Mouse (Mus musculus): ENCODE measurements around the gene Fcna. TPM values are rescaled to one million over a fixed set of nuclear protein-coding genes. Genes with fewer than 3 reads are reported as not detected.

Gene Fcna
- polyA plus RNA-seq, 1 experiment = 0.14 TPM

- Histone ChIP-seq H3K79me3 (ENCODE audit: low read depth) (no peaks in the 10 kb centered on the region), H3K36me3 (ENCODE audit: control insufficient read depth, insufficient read depth) (no peaks in the 10 kb centered on the region), H3K27me3 (ENCODE audit: control insufficient read depth, insufficient read depth, insufficient read length) (peaks cover 26% of the 10 kb centered on the region), H3K4me3 (ENCODE audit: insufficient read depth, poor library complexity, severe bottlenecking) (no peak overlapping the region), H3ac (ENCODE audit: control insufficient read depth, insufficient read length, low read depth) (no peak overlapping the region), H3K79me2 (ENCODE audit: control insufficient read depth, insufficient read depth) (no peaks in the 10 kb centered on the region)
- TF ChIP-seq CEBPB (IDR thresholded peaks at IDR 0.05; ENCODE audit: low read depth) = no peak
- no peak for TF ChIP-seq MYOG (IDR thresholded peaks at IDR 0.05; ENCODE audit: control insufficient read depth, extremely low read depth, insufficient read length)
- no peak for TF ChIP-seq USF1 (IDR thresholded peaks at IDR 0.05; ENCODE audit: low read depth)
- no peak for TF ChIP-seq FOSL1 (IDR thresholded peaks at IDR 0.05; ENCODE audit: insufficient read depth, low read length, poor library complexity, severe bottlenecking)
- TF ChIP-seq CTCF (IDR thresholded peaks at IDR 0.05; ENCODE audit: control insufficient read depth, insufficient read depth, insufficient read length) = no peak
- TF ChIP-seq MAX (IDR thresholded peaks at IDR 0.05) = no peak
- TF ChIP-seq MYOD1 (IDR thresholded peaks at IDR 0.05; ENCODE audit: control insufficient read depth, insufficient read length, low read depth) = no peak
Observed at GRCm38 (mm10) chr2:25625986-25626385, 1.8 kb downstream of the Fcna start.

- Histone ChIP-seq H3K4me3 (ENCODE audit: insufficient read depth, poor library complexity, severe bottlenecking) (no peak within 1 kb of the TSS), H3K36me3 (ENCODE audit: control insufficient read depth, insufficient read depth) (no peaks in the 10 kb centered on the region), H3K27me3 (ENCODE audit: control insufficient read depth, insufficient read depth, insufficient read length) (peaks cover 36% of the 10 kb centered on the region), H3K79me2 (ENCODE audit: control insufficient read depth, insufficient read depth) (no peaks in the 10 kb centered on the region), H3ac (ENCODE audit: control insufficient read depth, insufficient read length, low read depth) (peak within 1 kb of the TSS; percentile 31), H3K79me3 (ENCODE audit: low read depth) (no peaks in the 10 kb centered on the region)
- TF ChIP-seq CTCF (IDR thresholded peaks at IDR 0.05; ENCODE audit: control insufficient read depth, insufficient read depth, insufficient read length) = peak; percentile 42
- no peak for TF ChIP-seq MAX (IDR thresholded peaks at IDR 0.05)
Observed at GRCm38 (mm10) chr2:25621229-25622200, 6.3 kb downstream of the Fcna start, which contains the start of gene Tmem141. Gene Tmem141, minus strand, starts transcription at chr2:25622005.

GRCm38 (mm10) chr2:25620852-25621228, 7.0 kb downstream of the Fcna start:
- Histone ChIP-seq H3K79me2 (ENCODE audit: control insufficient read depth, insufficient read depth) (no peaks in the 10 kb centered on the region), H3ac (ENCODE audit: control insufficient read depth, insufficient read length, low read depth) (no peak overlapping the region), H3K36me3 (ENCODE audit: control insufficient read depth, insufficient read depth) (no peaks in the 10 kb centered on the region), H3K79me3 (ENCODE audit: low read depth) (no peaks in the 10 kb centered on the region), H3K27me3 (ENCODE audit: control insufficient read depth, insufficient read depth, insufficient read length) (peaks cover 39% of the 10 kb centered on the region), H3K4me3 (ENCODE audit: insufficient read depth, poor library complexity, severe bottlenecking) (no peak overlapping the region)
- TF ChIP-seq CEBPB (IDR thresholded peaks at IDR 0.05; ENCODE audit: low read depth) (no peak), USF1 (IDR thresholded peaks at IDR 0.05; ENCODE audit: low read depth) (no peak), MAX (IDR thresholded peaks at IDR 0.05) (no peak), CTCF (IDR thresholded peaks at IDR 0.05; ENCODE audit: control insufficient read depth, insufficient read depth, insufficient read length) (no peak), FOSL1 (IDR thresholded peaks at IDR 0.05; ENCODE audit: insufficient read depth, low read length, poor library complexity, severe bottlenecking) (no peak), MYOD1 (IDR thresholded peaks at IDR 0.05; ENCODE audit: control insufficient read depth, insufficient read length, low read depth) (no peak), MYOG (IDR thresholded peaks at IDR 0.05; ENCODE audit: control insufficient read depth, extremely low read depth, insufficient read length) (no peak)

GRCm38 (mm10) chr2:25620386-25620785, 7.4 kb downstream of the Fcna start:
- Histone ChIP-seq H3K27me3 (ENCODE audit: control insufficient read depth, insufficient read depth, insufficient read length) (peaks cover 42% of the 10 kb centered on the region), H3K4me3 (ENCODE audit: insufficient read depth, poor library complexity, severe bottlenecking) (no peak overlapping the region), H3K79me3 (ENCODE audit: low read depth) (no peaks in the 10 kb centered on the region), H3K79me2 (ENCODE audit: control insufficient read depth, insufficient read depth) (no peaks in the 10 kb centered on the region), H3K36me3 (ENCODE audit: control insufficient read depth, insufficient read depth) (no peaks in the 10 kb centered on the region), H3ac (ENCODE audit: control insufficient read depth, insufficient read length, low read depth) (no peak overlapping the region)
- TF ChIP-seq MYOD1 (IDR thresholded peaks at IDR 0.05; ENCODE audit: control insufficient read depth, insufficient read length, low read depth) = no peak
- no peak for TF ChIP-seq CEBPB (IDR thresholded peaks at IDR 0.05; ENCODE audit: low read depth)
- TF ChIP-seq FOSL1 (IDR thresholded peaks at IDR 0.05; ENCODE audit: insufficient read depth, low read length, poor library complexity, severe bottlenecking) = no peak
- TF ChIP-seq CTCF (IDR thresholded peaks at IDR 0.05; ENCODE audit: control insufficient read depth, insufficient read depth, insufficient read length) = no peak
- TF ChIP-seq USF1 (IDR thresholded peaks at IDR 0.05; ENCODE audit: low read depth) = no peak
- no peak for TF ChIP-seq MYOG (IDR thresholded peaks at IDR 0.05; ENCODE audit: control insufficient read depth, extremely low read depth, insufficient read length)
- TF ChIP-seq MAX (IDR thresholded peaks at IDR 0.05) = no peak

GRCm38 (mm10) chr2:25617578-25617977, 10.3 kb downstream of the Fcna start, which contains the start of gene Ccdc183:
Gene Ccdc183, minus strand, starts transcription at chr2:25617678.
- Histone ChIP-seq H3K27me3 (ENCODE audit: control insufficient read depth, insufficient read depth, insufficient read length) (peaks cover 38% of the 10 kb centered on the region), H3K79me2 (ENCODE audit: control insufficient read depth, insufficient read depth) (no peaks in the 10 kb centered on the region), H3ac (ENCODE audit: control insufficient read depth, insufficient read length, low read depth) (no peak within 1 kb of the TSS), H3K36me3 (ENCODE audit: control insufficient read depth, insufficient read depth) (no peaks in the 10 kb centered on the region), H3K4me3 (ENCODE audit: insufficient read depth, poor library complexity, severe bottlenecking) (no peak within 1 kb of the TSS), H3K79me3 (ENCODE audit: low read depth) (no peaks in the 10 kb centered on the region)
- TF ChIP-seq MYOG (IDR thresholded peaks at IDR 0.05; ENCODE audit: control insufficient read depth, extremely low read depth, insufficient read length) (no peak), MAX (IDR thresholded peaks at IDR 0.05) (no peak), FOSL1 (IDR thresholded peaks at IDR 0.05; ENCODE audit: insufficient read depth, low read length, poor library complexity, severe bottlenecking) (no peak), CEBPB (IDR thresholded peaks at IDR 0.05; ENCODE audit: low read depth) (no peak), CTCF (IDR thresholded peaks at IDR 0.05; ENCODE audit: control insufficient read depth, insufficient read depth, insufficient read length) (no peak), USF1 (IDR thresholded peaks at IDR 0.05; ENCODE audit: low read depth) (no peak), MYOD1 (IDR thresholded peaks at IDR 0.05; ENCODE audit: control insufficient read depth, insufficient read length, low read depth) (no peak)
